Mouse (Mus musculus): ENCODE measurements around the gene Magi1.

- TF ChIP-seq GATA1 (IDR thresholded peaks at IDR 0.05; ENCODE audit: borderline replicate concordance, low read length) = no peak
- no peak for TF ChIP-seq FLI1 (IDR thresholded peaks at IDR 0.05; ENCODE audit: low read length)
These were observed 32.3 kb downstream of the Magi1 start for GRCm38 (mm10) chr6:94251358-94251945.

All from megakaryocyte, embryonic 14.5 days (primary cell).